Mouse (Mus musculus) gastrocnemius, adult 8-10 months (tissue): ENCODE data around the gene Hist2h3c1. TPM values are rescaled to one million over a fixed set of nuclear protein-coding genes. Genes with fewer than 3 reads are reported as not detected.
"Not testable (repeated sequence)": the region's sequence is repeated elsewhere in the genome, so short reads cannot be mapped to it uniquely, and the experiment has no call there.

Experiments used
- DNase-seq, 2 experiments: peaks; one replicate each; pipeline ENCODE4 v3.0.0; 2022; ENCODE audit warnings: low spot score in 2 of 2
- total RNA-seq, 4 experiments: library from RNA; stranded (reverse); gene quantifications; 2 replicates each; pipeline ENCODE4 v1.2.4; 2022

The Hist2h3c1 gene
- total RNA-seq: not detected

DNA sequence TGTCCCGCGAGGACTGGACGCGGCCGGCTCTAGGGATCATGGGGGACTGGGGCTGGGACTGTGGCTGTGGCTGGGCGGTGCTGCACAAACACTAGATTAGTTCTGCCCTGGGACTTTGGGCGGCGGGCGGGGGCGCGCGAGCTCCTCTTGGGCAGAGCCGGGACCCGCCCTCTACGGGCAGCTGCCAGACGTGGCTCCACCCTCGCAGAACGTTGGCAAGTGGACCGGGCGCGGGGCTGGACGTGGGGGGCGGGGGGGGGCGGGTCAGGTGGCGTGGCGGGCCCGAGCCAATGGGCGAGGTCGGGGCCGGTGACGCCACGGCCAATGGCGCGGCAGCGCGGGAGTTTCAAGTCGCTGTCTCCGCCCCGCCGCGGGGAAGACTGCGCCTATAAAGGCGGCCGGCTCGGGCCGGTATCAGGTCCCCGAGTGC lies at the start of gene Hist2h3c1:
Hist2h3c1 (plus strand) TSS at position 259 of the 430 bp plus-strand sequence.
- not testable (repeated sequence) for DNase-seq

- DNase-seq: peak; percentile 70 to 80
Measured at GRCm38 (mm10) chr3:96197129-96197749, 49.2 kb upstream of the Hist2h3c1 start.

DNA sequence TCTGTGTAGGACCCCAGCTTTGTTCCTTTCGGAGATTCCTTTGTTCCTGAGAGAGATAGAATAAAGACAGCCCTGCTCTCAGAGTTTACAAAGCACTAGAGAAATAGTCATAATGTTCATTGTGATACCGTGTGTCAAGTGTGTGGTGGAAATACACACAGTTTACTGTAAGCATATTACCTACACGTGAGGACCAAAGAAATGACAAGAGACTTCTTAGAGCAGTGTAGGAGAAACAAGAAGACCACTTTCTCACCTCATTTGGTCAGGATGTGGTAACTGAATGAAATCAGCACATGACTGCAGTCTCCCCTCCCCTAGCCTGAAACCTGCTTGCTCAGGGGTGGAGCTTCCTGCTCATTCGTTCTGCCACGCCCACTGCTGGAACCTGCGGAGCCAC lies 48.3 kb upstream of the Hist2h3c1 start:
- DNase-seq: no peak

- not testable (repeated sequence) for DNase-seq
Measured at GRCm38 (mm10) chr3:96198601-96199251, 47.8 kb upstream of the Hist2h3c1 start.

DNA sequence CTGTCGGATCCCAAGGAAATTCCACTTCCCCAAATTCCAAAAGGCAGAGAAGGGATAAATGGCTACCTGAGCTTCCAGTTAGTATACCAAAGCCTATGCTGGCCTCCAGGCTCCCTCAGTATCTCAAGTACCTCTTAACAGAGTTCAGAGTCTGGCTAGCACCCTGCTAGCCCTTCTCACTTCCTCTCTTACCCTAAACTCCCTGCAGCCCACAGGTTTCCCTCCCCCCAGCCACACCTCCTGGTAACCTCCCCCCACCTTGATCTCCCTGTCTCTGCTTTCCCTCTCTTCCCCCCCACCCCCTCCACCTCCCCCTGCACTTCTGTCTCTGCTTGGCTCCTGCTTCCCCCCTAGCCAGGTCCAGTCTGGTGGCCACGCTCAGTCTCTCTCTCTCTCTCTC lies 46.8 kb upstream of the Hist2h3c1 start:
- no peak for DNase-seq

- DNase-seq: no peak
Measured at GRCm38 (mm10) chr3:96207819-96208218, 38.7 kb upstream of the Hist2h3c1 start.

- DNase-seq: no peak
Measured at GRCm38 (mm10) chr3:96209242-96209641, 37.2 kb upstream of the Hist2h3c1 start.

DNA sequence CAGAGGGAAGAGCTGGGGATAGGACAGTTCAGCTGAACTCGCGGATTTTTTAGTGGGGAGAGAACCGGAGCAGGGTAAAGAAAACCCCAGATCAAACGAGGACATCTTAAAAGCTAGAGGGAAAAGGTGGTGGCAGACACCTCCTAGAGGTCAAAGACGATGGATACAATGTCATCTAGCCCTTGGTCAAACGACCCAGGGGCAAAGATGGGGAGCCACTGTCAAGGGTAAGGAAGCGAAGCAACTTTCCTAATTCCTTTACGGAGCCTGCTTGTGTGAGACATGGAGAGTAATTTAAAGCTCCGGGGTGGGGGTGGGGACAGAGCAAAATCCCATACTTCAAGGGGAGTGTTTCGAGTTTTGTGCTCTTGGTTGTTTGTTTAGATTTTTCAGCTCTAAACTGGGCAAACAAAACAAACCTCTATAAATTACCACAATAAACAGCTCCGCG lies 27.3 kb upstream of the Hist2h3c1 start:
- no peak for DNase-seq

DNA sequence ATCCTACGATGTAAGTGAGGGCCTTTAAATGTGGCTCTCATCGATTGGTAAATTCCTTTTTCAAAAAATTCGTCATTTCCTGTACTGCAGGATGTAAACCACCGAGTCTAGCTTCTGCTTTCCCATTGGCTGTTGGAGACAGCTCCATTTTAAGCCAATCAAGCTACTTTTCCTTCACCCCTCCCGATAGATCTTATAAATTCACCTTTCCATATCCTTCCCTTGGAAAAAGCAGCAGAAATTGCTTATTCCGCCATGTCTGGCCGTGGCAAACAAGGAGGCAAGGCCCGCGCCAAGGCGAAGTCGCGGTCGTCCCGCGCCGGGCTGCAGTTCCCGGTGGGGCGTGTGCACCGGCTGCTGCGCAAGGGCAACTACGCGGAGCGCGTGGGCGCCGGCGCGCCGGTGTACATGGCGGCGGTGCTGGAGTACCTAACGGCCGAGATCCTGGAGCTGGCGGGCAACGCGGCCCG lies 26.8 kb upstream of the Hist2h3c1 start, which contains the start of the genes Bola1 and Hist2h2ab:
Bola1 (minus strand) TSS at position 49 of the 470 bp plus-strand sequence.
Hist2h2ab (plus strand) TSS at position 205 of the 470 bp plus-strand sequence.
- peak; percentile 41 to 64 for DNase-seq

- not testable (repeated sequence) for DNase-seq
Measured at GRCm38 (mm10) chr3:96220131-96220764, 26.2 kb upstream of the Hist2h3c1 start.

DNA sequence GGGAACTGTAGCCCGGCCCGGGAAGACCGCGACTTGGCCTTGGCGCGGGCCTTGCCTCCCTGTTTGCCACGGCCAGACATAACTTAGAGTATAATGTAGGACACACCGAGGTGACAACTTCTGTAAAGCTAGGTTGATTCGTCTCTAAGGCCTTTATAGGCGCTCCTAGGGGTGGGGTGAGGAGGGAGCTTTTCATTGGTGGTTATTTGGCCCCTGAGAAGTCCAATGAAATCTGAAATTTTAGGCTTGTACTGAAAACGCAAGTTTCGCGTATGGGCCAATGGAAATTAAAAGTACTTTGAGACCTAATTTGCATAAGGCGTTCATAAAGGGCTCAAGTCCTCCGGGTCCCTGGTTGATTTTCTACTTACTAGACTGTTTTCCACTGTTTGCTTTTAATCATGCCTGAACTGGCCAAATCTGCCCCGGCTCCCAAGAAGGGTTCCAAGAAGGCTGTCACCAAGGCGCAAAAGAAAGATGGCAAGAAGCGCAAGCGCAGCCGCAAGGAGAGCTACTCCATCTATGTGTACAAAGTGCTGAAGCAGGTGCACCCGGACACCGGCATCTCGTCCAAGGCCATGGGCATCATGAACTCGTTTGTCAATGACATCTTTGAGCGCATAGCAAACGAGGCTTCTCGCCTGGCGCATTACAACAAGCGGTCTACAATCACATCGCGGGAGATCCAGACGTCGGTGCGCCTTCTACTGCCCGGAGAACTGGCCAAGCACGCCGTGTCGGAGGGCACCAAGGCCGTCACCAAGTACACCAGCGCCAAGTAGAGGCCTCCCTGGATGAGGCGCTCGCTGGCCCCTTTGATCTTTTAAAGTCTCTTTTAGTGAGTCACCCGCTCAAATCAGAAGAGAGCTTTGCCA lies 25.5 kb upstream of the Hist2h3c1 start, which contains the start of the genes Hist2h2ac and Hist2h2be:
Hist2h2ac (minus strand) TSS at position 116 of the 875 bp plus-strand sequence.
Hist2h2be (plus strand) TSS at position 355 of the 875 bp plus-strand sequence.
- peak; percentile 72 to 75 for DNase-seq

DNA sequence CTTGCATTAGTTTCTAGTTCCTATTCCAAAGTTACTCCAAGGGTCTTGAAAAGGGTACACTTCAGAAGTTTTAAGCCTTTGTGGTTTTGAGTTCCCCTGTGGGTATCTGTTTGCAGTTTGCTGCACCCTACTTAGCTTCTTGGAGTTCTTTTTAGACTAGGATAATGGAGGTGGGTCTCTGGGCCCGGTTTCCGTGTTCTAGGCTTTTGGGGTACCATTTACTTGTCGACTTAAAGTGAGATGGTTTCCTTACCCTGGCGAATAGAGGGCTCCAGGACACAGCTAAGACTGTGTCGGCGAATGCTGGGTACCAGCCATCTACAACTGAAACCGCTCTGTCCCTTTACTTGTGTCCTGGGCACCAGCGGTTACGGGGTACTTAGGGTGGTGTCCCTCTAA lies 24.8 kb upstream of the Hist2h3c1 start:
- no peak for DNase-seq

DNA sequence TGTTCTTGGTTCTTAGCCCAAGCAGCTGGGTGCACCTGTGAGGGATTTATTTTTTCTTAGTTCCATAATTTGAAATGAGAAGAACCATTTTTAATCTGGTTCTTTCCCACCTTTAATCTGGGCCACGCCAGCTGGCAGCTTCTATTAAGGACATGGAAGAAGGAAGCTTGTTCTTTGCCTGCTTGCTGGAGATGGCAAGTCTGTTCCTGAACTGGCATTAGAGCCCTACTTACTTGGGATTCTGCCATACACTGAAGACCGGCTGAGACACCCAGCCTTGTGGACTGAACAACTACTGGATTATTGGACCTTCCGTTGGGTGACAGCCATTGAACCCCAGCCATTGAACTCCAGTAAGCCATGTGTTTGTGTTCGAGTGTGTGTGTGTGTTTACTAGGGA lies 23.7 kb upstream of the Hist2h3c1 start:
- DNase-seq: no peak

GRCm38 (mm10) chr3:96225421-96225820 lies 21.1 kb upstream of the Hist2h3c1 start:
- DNase-seq: no peak

DNA sequence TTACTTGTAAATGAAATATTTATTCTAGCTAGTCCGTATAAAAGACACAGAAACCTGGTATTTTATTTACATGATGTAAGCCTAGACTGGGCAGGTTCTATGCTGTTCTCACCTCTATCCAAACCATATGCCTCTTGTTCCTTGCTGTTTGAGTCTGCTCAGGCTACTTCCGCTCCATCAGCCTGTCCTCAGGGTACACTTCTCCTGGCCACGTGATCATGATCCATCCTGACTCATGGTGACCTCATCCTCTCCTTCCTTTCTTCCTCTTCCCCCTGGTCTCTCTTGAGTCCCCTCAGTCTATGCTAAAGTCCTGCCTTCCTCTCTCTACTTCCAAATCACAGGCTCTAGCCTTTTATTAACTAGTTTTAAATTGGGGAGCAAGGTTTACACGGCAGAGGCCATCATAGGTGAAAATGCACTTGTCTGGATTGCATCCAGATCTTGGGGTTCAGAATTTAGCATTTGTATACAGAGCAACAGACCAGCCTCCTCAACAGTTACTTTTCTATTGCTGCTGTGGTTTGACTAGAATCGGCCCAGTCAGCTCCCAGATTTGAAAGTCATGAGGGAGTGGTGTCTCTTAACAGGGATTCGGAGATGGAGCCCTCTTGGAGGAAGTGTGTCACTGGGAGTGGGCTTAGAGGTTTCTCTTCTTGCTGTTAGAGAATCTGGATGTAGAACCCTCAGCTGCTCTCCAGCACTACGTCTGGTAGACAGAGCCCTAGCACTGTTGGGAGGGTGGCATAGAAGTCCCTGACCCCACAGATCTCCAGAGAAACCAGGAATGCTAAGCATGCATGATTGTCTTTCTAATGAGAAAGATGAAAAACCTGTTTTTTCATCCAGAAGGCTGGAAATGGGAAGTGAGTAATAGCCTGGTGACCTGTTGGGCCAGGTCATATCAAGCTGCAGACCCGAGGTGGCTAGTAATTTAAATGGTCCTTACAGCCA lies 19.5 kb upstream of the Hist2h3c1 start:
- no peak for DNase-seq

GRCm38 (mm10) chr3:96228828-96229227 lies 17.7 kb upstream of the Hist2h3c1 start:
- no peak for DNase-seq

DNA sequence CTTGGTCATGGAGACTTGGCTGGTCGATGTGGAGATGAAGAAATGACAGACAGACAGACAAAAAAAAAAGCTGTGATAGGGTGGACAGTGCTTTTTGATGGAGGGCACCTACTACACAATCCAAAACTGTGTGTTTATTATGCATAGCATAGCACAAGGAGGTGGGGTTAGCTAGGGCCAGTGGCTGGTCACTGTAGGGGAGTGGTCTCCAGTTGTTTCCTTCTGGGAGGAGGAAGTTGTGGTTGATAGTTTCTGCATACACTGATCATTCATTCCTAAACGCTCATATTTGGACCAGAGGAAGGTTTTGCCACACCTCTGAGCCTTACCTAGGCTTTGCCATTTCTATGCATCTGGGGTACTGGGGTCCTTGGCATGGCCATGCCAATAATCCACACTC lies 16.1 kb upstream of the Hist2h3c1 start:
- DNase-seq: no peak

- DNase-seq: no peak
Measured at GRCm38 (mm10) chr3:96230910-96231757, 15.4 kb upstream of the Hist2h3c1 start.

DNA sequence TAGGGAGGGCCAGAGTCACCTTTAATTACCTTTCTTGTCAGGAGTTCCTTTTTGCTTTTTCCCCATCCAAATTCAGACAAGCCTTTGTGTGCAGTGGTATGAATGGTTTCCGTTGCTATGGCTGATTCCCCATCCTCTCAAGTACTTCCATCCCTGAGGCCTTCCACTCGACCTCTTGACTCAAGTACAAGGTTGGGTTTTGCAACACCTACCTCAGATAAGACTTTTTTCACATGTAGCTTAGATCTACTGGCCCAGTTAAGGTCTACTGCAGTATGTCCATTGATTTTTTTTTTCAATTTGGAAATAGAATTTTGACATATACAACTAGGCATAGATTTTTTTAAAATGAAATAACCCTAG lies 14.7 kb upstream of the Hist2h3c1 start:
- DNase-seq: no peak
